ENCODE assay signal across 9 mouse cellular contexts in genomic region chr5:66748448-66749115, GRCm38 (mm10). TPM values are rescaled to one million over a fixed set of nuclear protein-coding genes. Genes with fewer than 3 reads are reported as not detected.
A peak's percentile ranks its signal among the peaks of the same experiment; 100 is the strongest.
DNase-seq lines count a peak whose midpoint lies in the region; ATAC-seq and TF ChIP-seq lines count a peak whose summit lies in the region.
"Had no signal": no experiment of that assay in that cellular context is flagged by ENCODE, and none has a peak within 500 bp of the region (broad histone marks: within the 10 kb centered on the region; RNA-seq: fewer than 3 reads in every experiment).

No protein-coding gene starts in this region.

- no peaks in the 10 kb centered on the region for H3K36me3 ChIP-seq in embryonic facial prominence, embryonic 14.5 days (ENCODE audit: control insufficient read depth, insufficient read depth, low read length)
- no peaks in the 10 kb centered on the region for H3K36me3 ChIP-seq in hindbrain, embryonic 12.5 days
- no peaks in the 10 kb centered on the region for H3K36me3 ChIP-seq in lung, postnatal 0 days (ENCODE audit: insufficient read depth, low read length)

- 32% methylated on average over 5 of the region's 5 CpGs for WGBS in embryonic facial prominence, embryonic 14.5 days
- WGBS in hindbrain, embryonic 12.5 days, result 31% methylated on average over 5 of the region's 5 CpGs
- WGBS in lung, postnatal 0 days, result 36% methylated on average over 5 of the region's 5 CpGs

- TF ChIP-seq CTCF in lung, postnatal 0 days (IDR thresholded peaks at IDR 0.05), result no peak

- H3K9ac ChIP-seq in embryonic facial prominence, embryonic 14.5 days (ENCODE audit: low read depth, low read length), result no peak overlapping the region
- no peak overlapping the region for H3K9ac ChIP-seq in hindbrain, embryonic 12.5 days
- peak overlapping the region; percentile 26; the same call in 1 of the 2 replicates for H3K9ac ChIP-seq in lung, postnatal 0 days (replicated peaks; ENCODE audit: low read depth)
- H3K9ac ChIP-seq: liver, embryonic 14.5 days had no signal

- peak; percentile 29 for DNase-seq in adrenal gland, adult 8-10 months
- no peak for DNase-seq in adrenal gland, postnatal 25 days
- DNase-seq in embryonic facial prominence, embryonic 14.5 days (ENCODE audit: low spot score), result no peak
- peak; percentile 13 for DNase-seq in lung, postnatal 0 days (ENCODE audit: low spot score)
- DNase-seq in ovary, postnatal 36 days (ENCODE audit: low spot score), result no peak
- no peak for DNase-seq in spleen, adult 12 weeks (ENCODE audit: low spot score)
- no peak for DNase-seq in left cerebral cortex, postnatal 25 days (ENCODE audit: low spot score in 2 of 2)

- intact Hi-C loops in left cerebral cortex, postnatal 25 days (cut with DNase I), result loop anchor here (5.0 kb wide), 1 partner anchor 149 kb away; no protein-coding TSS in a partner anchor

- no peak for ATAC-seq in embryonic facial prominence, embryonic 14.5 days (ENCODE audit: low read depth)
- no peak for ATAC-seq in hindbrain, embryonic 12.5 days (ENCODE audit: low FRiP score)
- ATAC-seq in lung, postnatal 0 days, result no peak

- H3K27ac ChIP-seq in embryonic facial prominence, embryonic 14.5 days (replicated peaks; ENCODE audit: low read depth, low read length), result no peak overlapping the region
- peak overlapping the region; percentile 41; the same call in 1 of the 2 replicates for H3K27ac ChIP-seq in hindbrain, embryonic 12.5 days
- peak overlapping the region; percentile 71 for H3K27ac ChIP-seq in lung, postnatal 0 days (ENCODE audit: low read length)
- H3K27ac ChIP-seq: liver, embryonic 14.5 days had no signal

- H3K4me1 ChIP-seq in embryonic facial prominence, embryonic 14.5 days (ENCODE audit: control insufficient read depth, insufficient read depth, low read length), result peaks cover 18% of the 10 kb centered on the region
- peaks cover 31% of the 10 kb centered on the region for H3K4me1 ChIP-seq in hindbrain, embryonic 12.5 days
- H3K4me1 ChIP-seq in lung, postnatal 0 days (ENCODE audit: insufficient read depth, low read depth, low read length), result peaks cover 4% of the 10 kb centered on the region

- H3K27me3 ChIP-seq in embryonic facial prominence, embryonic 14.5 days (replicated peaks; ENCODE audit: control insufficient read depth, insufficient read depth, low read length), result peaks cover 8% of the 10 kb centered on the region; the same call in 1 of the 2 replicates
- H3K27me3 ChIP-seq in hindbrain, embryonic 12.5 days, result no peaks in the 10 kb centered on the region
- H3K27me3 ChIP-seq in lung, postnatal 0 days (replicated peaks; ENCODE audit: insufficient read depth, low read length), result no peaks in the 10 kb centered on the region

- no peaks in the 10 kb centered on the region for H3K9me3 ChIP-seq in embryonic facial prominence, embryonic 14.5 days (ENCODE audit: control insufficient read depth, low read length)
- no peaks in the 10 kb centered on the region for H3K9me3 ChIP-seq in hindbrain, embryonic 12.5 days (replicated peaks)
- H3K9me3 ChIP-seq in lung, postnatal 0 days (ENCODE audit: low read length), result no peaks in the 10 kb centered on the region

- no peak overlapping the region for H3K4me3 ChIP-seq in embryonic facial prominence, embryonic 14.5 days (ENCODE audit: low read depth, low read length)
- H3K4me3 ChIP-seq in hindbrain, embryonic 12.5 days, result no peak overlapping the region
- H3K4me3 ChIP-seq in lung, postnatal 0 days (ENCODE audit: low read depth, low read length), result peak overlapping the region; percentile 72; the same call in 1 of the 2 replicates

- peak overlapping the region; percentile 88 for H3K4me2 ChIP-seq in embryonic facial prominence, embryonic 14.5 days (ENCODE audit: low read depth, low read length)
- peak overlapping the region; percentile 90 for H3K4me2 ChIP-seq in hindbrain, embryonic 12.5 days (replicated peaks)
- peak overlapping the region; percentile 92 for H3K4me2 ChIP-seq in lung, postnatal 0 days (replicated peaks; ENCODE audit: low read depth, low read length)

- TF ChIP-seq EP300 in lung, postnatal 0 days (IDR thresholded peaks at IDR 0.05), result no peak

RNA-seq across cellular contexts. Expression of gene Limch1, which starts 3.0 kb away (rescaled TPM):
- total RNA-seq in adrenal gland, adult 8-10 months (2022), result 100 to 1,000 TPM in 1 of 4 experiments, 10 to 100 TPM in 3; 68.6 to 110 (median 87.5) TPM
- 83.8 and 127 TPM in 2 replicates for total RNA-seq in adrenal gland, postnatal 25 days (2021)
- 70.5 and 71.1 TPM in 2 replicates for polyA plus RNA-seq in embryonic facial prominence, embryonic 14.5 days (2014; fragmentation: Nextera tagmentation; extraction: Ambion mirVana)
- polyA plus RNA-seq in hindbrain, embryonic 12.5 days (2016; fragmentation: Nextera tagmentation; extraction: Ambion mirVana), result 64.0 and 64.9 TPM in 2 replicates
- polyA plus RNA-seq in lung, postnatal 0 days (2015; fragmentation: Nextera tagmentation; extraction: Ambion mirVana), result 368 and 398 TPM in 2 replicates
- 100 to 1,000 TPM in 1 of 2 experiments, 10 to 100 TPM in 1; 99.5 to 124 TPM for total RNA-seq in left cerebral cortex, postnatal 25 days (2021)

Comparison
In these comparisons a context has a peak if more than half of its experiments do, and no peak if none do; other contexts are left out.
1. DNase-seq: peak in adrenal gland, adult 8-10 months (single experiment) and lung, postnatal 0 days (single experiment); none in adrenal gland, postnatal 25 days (single experiment), embryonic facial prominence, embryonic 14.5 days (single experiment), ovary, postnatal 36 days (single experiment), spleen, adult 12 weeks (single experiment) and left cerebral cortex, postnatal 25 days (0 of 2).
2. Peak in every context shown above with its lines, with median percentiles within 50 percentile points of each other: H3K4me2 ChIP-seq.